Mouse (Mus musculus) liver, embryonic 14.5 days (tissue): ENCODE measurements at regions not wholly inside any gene's neighbourhood (a gene's known extent, or its start where the extent isn't known, plus 50 kb on each side); places are given as distances from the start of the nearest gene placed in this dataset.

Experiments
- CTCF ChIP-seq: IDR thresholded peaks from 2 replicates; pipeline ENCODE4 v1.5.1; 2016; ENCODE audit warnings: antibody characterized with exemption, low read depth, control low read depth
- EP300 ChIP-seq: IDR thresholded peaks from 2 replicates; pipeline ENCODE4 v1.6.1; 2016; ENCODE audit warnings: antibody characterized with exemption, low read depth

DNA sequence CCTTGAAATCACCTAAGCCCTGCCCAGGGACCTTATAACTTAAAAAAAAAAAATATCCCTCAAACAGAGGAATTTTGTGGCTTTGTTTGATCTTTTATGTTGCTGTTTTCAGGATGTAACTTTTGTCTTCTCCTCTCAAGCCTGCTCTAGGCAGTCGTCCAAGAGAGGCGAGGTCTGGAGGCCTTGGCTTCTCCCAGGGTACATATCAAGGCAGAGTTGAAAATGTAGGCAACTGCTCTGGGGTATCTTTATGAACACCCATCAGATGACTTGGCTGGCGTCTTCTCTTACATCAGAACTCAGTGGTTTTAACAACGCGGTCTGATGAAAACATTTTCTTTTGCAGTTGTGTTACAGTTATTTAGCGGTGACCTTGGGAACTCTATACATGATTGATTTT is 250.4 kb downstream of the Kcnrg start:
- TF ChIP-seq CTCF (no peak), EP300 (no peak)
